Mouse (Mus musculus) stomach, embryonic 14.5 days (tissue): ENCODE measurements around the gene Platr17. TPM values are rescaled to one million over a fixed set of nuclear protein-coding genes. Genes with fewer than 3 reads are reported as not detected.

Source experiments
- ATAC-seq: fragments of 200-750 bp; cut with Nextera tagmentation; 2 replicates; pipeline ENCODE4 v1.8.0; 2017; ENCODE audit warnings: low read depth, moderate TSS enrichment; ENCODE audit not compliant: insufficient number of reproducible peaks, insufficient read depth, low FRiP score
- H3K27ac ChIP-seq: fragments of 300-500 bp; sonication (generic); 2 replicates; pipeline ENCODE4 v1.5.1; 2014; ENCODE audit warnings: mild to moderate bottlenecking, low read length, moderate library complexity, mixed read lengths
- H3K27me3 ChIP-seq: fragments of 300-500 bp; sonication (generic); 2 replicates; pipeline ENCODE4 v1.6.1; 2014; ENCODE audit warnings: low read length, control low read depth, mixed read lengths; ENCODE audit not compliant: control insufficient read depth, insufficient read depth
- H3K36me3 ChIP-seq: fragments of 300-500 bp; sonication (generic); 2 replicates; pipeline ENCODE4 v1.6.1; 2014; ENCODE audit warnings: mild to moderate bottlenecking, control low read depth, low read length, moderate library complexity, mixed read lengths; ENCODE audit not compliant: control insufficient read depth, insufficient read depth
- H3K4me1 ChIP-seq: fragments of 300-500 bp; sonication (generic); 2 replicates; pipeline ENCODE4 v1.6.1; 2014; ENCODE audit warnings: low read length, control low read depth, mixed read lengths; ENCODE audit not compliant: control insufficient read depth, insufficient read depth
- H3K4me2 ChIP-seq: fragments of 300-500 bp; sonication (generic); replicated peaks from 2 replicates; pipeline ENCODE4 v1.6.1; 2014; ENCODE audit warnings: low read depth, low read length, control low read depth
- H3K4me3 ChIP-seq: fragments of 300-500 bp; sonication (generic); 2 replicates; pipeline ENCODE4 v1.5.1; 2014; ENCODE audit warnings: low read depth, low read length, control low read depth
- H3K9ac ChIP-seq: fragments of 300-500 bp; sonication (generic); replicated peaks from 2 replicates; pipeline ENCODE4 v1.6.1; 2014; ENCODE audit warnings: low read depth, mild to moderate bottlenecking, control low read depth, low read length, moderate library complexity, mixed read lengths
- H3K9me3 ChIP-seq: fragments of 300-500 bp; sonication (generic); 2 replicates; pipeline ENCODE4 v1.6.1; 2016; ENCODE audit warnings: low read depth, low read length, control low read depth; ENCODE audit not compliant: control insufficient read depth
- WGBS: fragments of 180-500 bp; shearing (Covaris S2); extraction: QIAGEN DNeasy Blood & Tissue Kit; methylation state at CpG from one replicate; pipeline ENCODE4 v1.1.7; 2014; 5-methylcytosine and 5-hydroxymethylcytosine counted together
- polyA plus RNA-seq: library from polyadenylated mRNA; unstranded; fragments of >200 nt; fragmentation: Nextera tagmentation; extraction: Ambion mirVana; gene quantifications from 2 replicates; pipeline ENCODE4 v1.2.1, GENCODE M21; 2014

Gene Platr17
- polyA plus RNA-seq, 1 experiment from 2014 or later = 0.54 TPM

GRCm38 (mm10) chr17:33920282-33921097 is 15.6 kb downstream of the Platr17 start:
- Histone ChIP-seq H3K4me3 (peak overlapping the region; percentile 70), H3K4me1 (peaks cover 13% of the 10 kb centered on the region), H3K27ac (peak overlapping the region; percentile 48; the same call in 1 of the 2 replicates), H3K9me3 (no peaks in the 10 kb centered on the region), H3K36me3 (no peaks in the 10 kb centered on the region), H3K9ac (peak overlapping the region; percentile 55), H3K4me2 (peak overlapping the region; percentile 99), H3K27me3 (no peaks in the 10 kb centered on the region)
- ATAC-seq = peak; percentile 35; the same call in 1 of the 2 replicates
- WGBS = under 1% methylated on average over 36 of the region's 36 CpGs

GRCm38 (mm10) chr17:33921361-33921760 is 16.4 kb downstream of the Platr17 start:
- ATAC-seq = no peak
- Histone ChIP-seq H3K27ac (no peak overlapping the region), H3K4me1 (peaks cover 13% of the 10 kb centered on the region), H3K9me3 (no peaks in the 10 kb centered on the region), H3K27me3 (no peaks in the 10 kb centered on the region), H3K36me3 (0 out of 2 replicates have a peak, but pooled peaks cover under 1% of the 10 kb centered on the region), H3K4me3 (no peak overlapping the region), H3K4me2 (no peak overlapping the region), H3K9ac (no peak overlapping the region)
- WGBS = 89% methylated on average over 7 of the region's 7 CpGs

- Histone ChIP-seq H3K4me3 (no peak overlapping the region), H3K36me3 (0 out of 2 replicates have a peak, but pooled peaks cover 3% of the 10 kb centered on the region), H3K4me1 (peaks cover 4% of the 10 kb centered on the region), H3K27me3 (no peaks in the 10 kb centered on the region), H3K9me3 (no peaks in the 10 kb centered on the region), H3K4me2 (no peak overlapping the region), H3K9ac (no peak overlapping the region), H3K27ac (no peak overlapping the region)
- WGBS = 86% methylated on average over 10 of the region's 10 CpGs
- ATAC-seq = no peak
These were observed 19.8 kb downstream of the Platr17 start for GRCm38 (mm10) chr17:33924577-33925283.

- H3K36me3 ChIP-seq = 0 out of 2 replicates have a peak, but pooled peaks cover 3% of the 10 kb centered on the region
- H3K4me2 ChIP-seq = no peak overlapping the region
- peaks cover 4% of the 10 kb centered on the region for H3K4me1 ChIP-seq
- no peak overlapping the region for H3K9ac ChIP-seq
- ATAC-seq = no peak
- no peaks in the 10 kb centered on the region for H3K27me3 ChIP-seq
- H3K4me3 ChIP-seq = no peak overlapping the region
- 83% methylated on average over 21 of the region's 21 CpGs for WGBS
- H3K27ac ChIP-seq = no peak overlapping the region
- no peaks in the 10 kb centered on the region for H3K9me3 ChIP-seq
These were observed 20.6 kb downstream of the Platr17 start for GRCm38 (mm10) chr17:33925406-33926116.

- no peak for ATAC-seq
- WGBS = 79% methylated on average over 17 of the region's 17 CpGs
- no peaks in the 10 kb centered on the region for H3K27me3 ChIP-seq
These were observed 21.4 kb downstream of the Platr17 start for GRCm38 (mm10) chr17:33926207-33926932.

GRCm38 (mm10) chr17:33928251-33928947 is 23.5 kb downstream of the Platr17 start:
- H3K36me3 ChIP-seq = peaks cover 4% of the 10 kb centered on the region
- no peak overlapping the region for H3K27ac ChIP-seq
- WGBS = 61% methylated on average over 21 of the region's 21 CpGs
- H3K4me3 ChIP-seq = peak overlapping the region; percentile 94
- H3K27me3 ChIP-seq = no peaks in the 10 kb centered on the region
- peak overlapping the region; percentile 77 for H3K9ac ChIP-seq
- peak overlapping the region; percentile 98 for H3K4me2 ChIP-seq
- ATAC-seq = no peak
- H3K4me1 ChIP-seq = peaks cover 12% of the 10 kb centered on the region
- no peaks in the 10 kb centered on the region for H3K9me3 ChIP-seq

More at GRCm38 (mm10) chr17:33926207-33926932, 21.4 kb downstream of the Platr17 start:
- Histone ChIP-seq H3K4me1 (peaks cover 11% of the 10 kb centered on the region), H3K9ac (no peak overlapping the region), H3K36me3 (0 out of 2 replicates have a peak, but pooled peaks cover 3% of the 10 kb centered on the region), H3K27ac (no peak overlapping the region), H3K4me3 (no peak overlapping the region), H3K4me2 (no peak overlapping the region), H3K9me3 (no peaks in the 10 kb centered on the region)

- WGBS = under 1% methylated on average over 71 of the region's 80 CpGs
- Histone ChIP-seq H3K27ac (peak within 1 kb of the TSS; percentile 95), H3K9me3 (no peaks in the 10 kb centered on the region), H3K4me1 (peaks cover 12% of the 10 kb centered on the region), H3K36me3 (peaks cover 7% of the 10 kb centered on the region), H3K27me3 (no peaks in the 10 kb centered on the region), H3K4me2 (peak within 1 kb of the TSS; percentile 98), H3K9ac (peak within 1 kb of the TSS; percentile 87), H3K4me3 (peak within 1 kb of the TSS; percentile 94)
- peak; percentile 84 for ATAC-seq
These were observed 24.7 kb downstream of the Platr17 start, which contains the start of gene Rgl2 for GRCm38 (mm10) chr17:33929371-33930279. Rgl2 (plus strand) TSS chr17:33929543.
